Mouse (Mus musculus) stomach, postnatal 0 days (tissue): ENCODE data around the gene Nrxn3.

Source experiments
- CTCF ChIP-seq: IDR thresholded peaks from 2 replicates; pipeline ENCODE4 v1.5.1; 2016; ENCODE audit warnings: antibody characterized with exemption, low read depth, mild to moderate bottlenecking, moderate library complexity
- EP300 ChIP-seq: optimal IDR thresholded peaks from 2 replicates; pipeline ENCODE3; 2016; ENCODE audit warnings: antibody characterized with exemption

DNA sequence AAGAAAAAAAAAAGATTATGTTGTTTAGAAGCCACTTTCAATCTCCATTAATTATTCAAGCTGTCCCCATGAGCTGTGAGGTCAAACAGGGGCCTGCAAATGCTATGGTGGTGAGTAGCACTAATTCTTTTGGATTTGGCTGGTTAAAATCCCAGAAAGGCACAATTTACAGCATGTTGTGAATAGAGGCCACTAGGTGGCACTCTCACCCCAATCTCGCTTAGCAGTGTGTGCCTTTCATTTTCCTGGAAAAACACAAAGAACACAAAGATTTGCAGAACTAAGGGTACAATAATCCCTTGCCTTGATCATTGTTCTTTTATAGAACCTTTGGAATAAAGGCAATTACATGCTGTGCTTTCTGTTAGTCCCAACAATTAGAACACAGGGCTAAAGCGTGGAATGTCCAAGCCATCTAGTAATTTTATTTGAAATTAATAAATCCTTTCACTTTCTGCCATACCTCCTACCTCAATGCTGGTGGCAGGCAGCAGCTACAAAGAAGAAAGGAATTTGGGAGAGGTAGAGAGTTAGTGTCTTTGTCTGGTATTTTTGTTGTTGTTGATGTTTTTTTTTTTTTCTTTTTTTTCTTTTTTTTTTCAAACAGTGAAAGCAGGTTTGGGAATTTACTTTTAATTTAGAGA lies 782.6 kb downstream of the Nrxn3 start:
- TF ChIP-seq EP300 (no peak), CTCF (peak; percentile 89)
